Mouse (Mus musculus) kidney, postnatal 14 days (tissue): ENCODE results near the gene Tfec.

ENCODE experiments used
- DNase-seq: peaks from one replicate; pipeline ENCODE4 v3.0.0; 2022; ENCODE audit warnings: mixed read lengths

The Tfec gene

DNA sequence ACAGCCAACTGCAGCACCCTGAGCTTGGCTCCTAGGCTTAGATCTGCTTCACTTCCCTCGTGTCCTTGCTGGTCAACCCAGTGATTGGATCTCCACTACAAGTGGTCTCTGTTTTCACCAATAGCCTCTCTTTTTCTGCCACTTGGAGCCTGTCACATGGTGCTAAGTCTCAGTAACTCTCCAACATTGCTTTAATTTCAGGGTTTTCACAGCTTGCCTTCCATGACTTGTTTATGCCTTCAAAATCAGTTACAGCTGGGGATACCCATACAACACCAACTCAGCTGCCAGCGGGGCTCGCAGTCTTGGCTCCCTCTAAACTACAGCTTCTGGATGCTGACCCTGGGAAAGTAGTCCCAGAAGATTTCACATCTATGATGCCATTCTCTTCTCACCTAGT, 113.1 kb downstream of the Tfec start:
- DNase-seq, result no peak
